Mouse (Mus musculus): ENCODE measurements at regions not wholly inside any gene's neighbourhood (a gene's known extent, or its start where the extent isn't known, plus 50 kb on each side); places are given as distances from the start of the nearest gene placed in this dataset.

DNA sequence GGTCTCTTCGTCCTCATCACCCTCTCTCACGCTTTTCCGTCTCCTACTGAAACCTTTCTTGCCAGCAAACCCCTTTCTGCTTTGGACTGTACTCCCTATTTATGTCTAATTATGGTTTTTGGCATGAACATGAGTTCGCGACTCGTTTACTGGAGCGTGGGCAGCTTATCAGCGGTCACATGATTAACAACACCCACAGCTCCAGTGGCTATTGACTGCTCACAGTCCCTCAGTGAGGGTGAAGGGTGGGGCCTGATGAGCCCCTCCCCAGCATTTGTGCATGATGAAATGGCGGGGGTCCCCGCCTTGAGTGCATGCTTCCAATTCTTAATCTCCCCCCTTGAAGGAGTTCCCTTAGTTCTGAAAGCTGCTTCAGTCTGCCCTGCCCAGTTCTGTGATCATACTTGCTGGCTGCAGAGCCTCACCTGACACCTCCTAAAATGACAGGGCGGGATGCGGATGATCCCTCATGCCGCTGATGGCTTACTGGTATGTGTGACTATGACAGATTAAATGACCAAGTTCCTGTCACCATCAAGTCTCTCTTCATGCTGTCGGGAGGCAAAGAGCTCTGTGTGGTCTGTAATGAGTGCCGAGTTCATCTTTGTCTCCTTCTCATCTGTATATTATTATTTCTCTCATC is 125.7 kb upstream of the Tut7 start:
- Histone ChIP-seq H3K9ac (no peak overlapping the region), H3K4me2 (no peak overlapping the region), H3K4me1 (peaks cover 28% of the 10 kb centered on the region), H3K36me3 (no peaks in the 10 kb centered on the region), H3K27me3 (no peaks in the 10 kb centered on the region; the same call in 1 of the 2 replicates), H3K27ac (no peak overlapping the region), H3K4me3 (no peak overlapping the region), H3K9me3 (no peaks in the 10 kb centered on the region)
- no peak for ATAC-seq (ENCODE audit: insufficient number of reproducible peaks, insufficient read depth, low FRiP score, low TSS enrichment, low read depth)
- WGBS = 74% methylated on average over 15 of the region's 15 CpGs

DNA sequence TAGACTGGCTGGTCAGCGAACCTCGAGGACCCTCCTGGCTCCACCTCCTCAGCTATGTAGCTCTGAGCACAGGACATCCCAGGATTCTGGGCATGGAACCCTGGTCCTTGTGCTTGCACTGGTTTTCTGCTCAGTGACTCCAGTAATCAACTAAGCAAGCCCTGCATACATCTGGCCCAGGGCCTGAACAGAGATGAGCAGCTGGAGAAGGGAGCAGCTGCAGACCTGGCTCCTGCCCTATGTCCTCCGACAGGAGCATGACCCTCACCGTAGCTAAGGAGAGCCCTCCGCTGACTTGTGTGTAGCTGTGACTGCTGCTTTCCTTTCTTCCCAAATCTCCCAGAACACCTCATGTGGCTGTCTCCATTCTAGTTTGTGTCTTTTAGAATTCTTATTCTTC is 124.5 kb upstream of the Tut7 start:
- Histone ChIP-seq H3K27me3 (peaks cover 5% of the 10 kb centered on the region; the same call in 1 of the 2 replicates), H3K4me3 (no peak overlapping the region), H3K9me3 (no peaks in the 10 kb centered on the region), H3K27ac (no peak overlapping the region), H3K9ac (no peak overlapping the region), H3K4me2 (no peak overlapping the region), H3K36me3 (no peaks in the 10 kb centered on the region), H3K4me1 (peaks cover 19% of the 10 kb centered on the region)
- 66% methylated on average over 5 of the region's 5 CpGs for whole genome bisulfite sequencing
- ATAC-seq (ENCODE audit: insufficient number of reproducible peaks, insufficient read depth, low FRiP score, low TSS enrichment, low read depth) = no peak

DNA sequence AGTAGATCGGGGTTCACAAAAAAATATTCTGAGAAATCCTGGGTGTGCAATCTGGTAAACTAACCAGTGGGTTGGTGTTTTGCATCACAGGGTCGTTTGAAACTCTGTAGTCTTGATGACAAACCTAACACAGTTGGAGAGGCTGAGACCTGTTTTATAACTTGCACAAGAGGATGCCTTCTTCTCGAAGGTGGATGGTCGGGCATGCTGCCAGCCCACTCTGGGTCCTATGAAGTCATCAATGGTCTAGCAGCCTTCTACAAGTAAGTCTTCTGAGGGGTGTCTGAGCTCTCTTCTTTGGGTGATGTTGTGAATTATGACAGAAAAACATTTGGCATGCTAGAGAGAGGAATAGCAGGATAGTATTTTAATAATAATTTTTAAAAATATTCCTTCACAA is 123.6 kb upstream of the Tut7 start:
- Histone ChIP-seq H3K4me1 (peaks cover 19% of the 10 kb centered on the region), H3K27ac (no peak overlapping the region), H3K27me3 (0 out of 2 replicates have a peak, but pooled peaks cover 5% of the 10 kb centered on the region), H3K9ac (no peak overlapping the region), H3K36me3 (no peaks in the 10 kb centered on the region), H3K9me3 (no peaks in the 10 kb centered on the region), H3K4me3 (no peak overlapping the region), H3K4me2 (no peak overlapping the region)
- WGBS = 64% methylated on average over 4 of the region's 4 CpGs
- no peak for ATAC-seq (ENCODE audit: insufficient number of reproducible peaks, insufficient read depth, low FRiP score, low TSS enrichment, low read depth)

DNA sequence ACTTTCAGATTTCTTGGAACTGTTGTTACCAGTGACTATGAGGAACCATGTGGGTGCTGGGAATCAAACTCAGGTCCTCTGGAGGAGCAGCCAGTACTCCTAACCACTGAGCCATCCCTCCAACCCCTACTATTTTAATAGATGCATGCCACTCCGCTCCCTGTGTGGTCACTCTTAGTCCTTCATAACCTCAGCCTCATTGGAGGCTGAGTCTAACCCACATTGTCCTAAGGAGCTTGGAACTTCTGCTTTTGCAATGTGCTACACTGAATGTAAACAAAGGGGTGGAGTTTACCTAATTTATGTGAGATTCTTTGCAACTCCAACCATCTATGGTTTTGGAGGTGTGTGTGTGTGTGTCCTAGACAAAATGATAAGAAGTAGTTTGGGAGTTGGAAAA is 122.7 kb upstream of the Tut7 start:
- 100% methylated on average over 1 of the region's 1 CpGs for WGBS
- 0 out of 2 replicates have a peak, but pooled peaks cover 5% of the 10 kb centered on the region for H3K27me3 ChIP-seq
- no peak overlapping the region for H3K4me2 ChIP-seq
- H3K4me1 ChIP-seq = peaks cover 28% of the 10 kb centered on the region
- no peaks in the 10 kb centered on the region for H3K36me3 ChIP-seq
- H3K4me3 ChIP-seq = no peak overlapping the region
- H3K27ac ChIP-seq = no peak overlapping the region
- no peaks in the 10 kb centered on the region for H3K9me3 ChIP-seq
- no peak for ATAC-seq (ENCODE audit: insufficient number of reproducible peaks, insufficient read depth, low FRiP score, low TSS enrichment, low read depth)
- no peak overlapping the region for H3K9ac ChIP-seq

DNA sequence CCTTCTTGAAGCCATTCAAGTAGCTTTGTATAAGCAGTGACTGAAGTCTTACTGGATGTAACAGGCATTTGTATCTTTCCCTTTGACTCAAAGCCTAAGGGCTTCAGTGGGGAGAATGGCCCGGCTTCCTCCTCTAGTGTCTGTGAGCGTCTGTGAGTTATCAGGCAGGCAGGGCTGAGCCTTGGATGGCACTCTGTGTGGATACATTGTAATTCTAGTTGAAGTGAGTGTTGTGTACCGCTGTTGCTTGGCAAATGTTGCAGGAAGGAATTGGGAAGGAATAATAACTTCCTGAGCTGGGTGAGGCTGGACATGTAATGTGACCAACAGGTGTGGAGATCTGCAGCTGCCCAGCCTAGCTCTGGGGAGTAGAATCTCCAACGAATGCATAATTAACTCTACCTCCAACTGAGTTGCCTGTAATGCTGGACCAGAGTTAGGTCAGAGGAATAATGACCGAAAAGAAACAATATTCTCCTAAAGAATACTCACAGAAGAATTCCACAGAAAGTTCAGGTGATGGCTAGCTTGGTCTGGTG is 120.7 kb upstream of the Tut7 start:
- WGBS = 47% methylated on average over 5 of the region's 5 CpGs
- 0 out of 2 replicates have a peak, but pooled peaks cover 5% of the 10 kb centered on the region for H3K27me3 ChIP-seq

DNA sequence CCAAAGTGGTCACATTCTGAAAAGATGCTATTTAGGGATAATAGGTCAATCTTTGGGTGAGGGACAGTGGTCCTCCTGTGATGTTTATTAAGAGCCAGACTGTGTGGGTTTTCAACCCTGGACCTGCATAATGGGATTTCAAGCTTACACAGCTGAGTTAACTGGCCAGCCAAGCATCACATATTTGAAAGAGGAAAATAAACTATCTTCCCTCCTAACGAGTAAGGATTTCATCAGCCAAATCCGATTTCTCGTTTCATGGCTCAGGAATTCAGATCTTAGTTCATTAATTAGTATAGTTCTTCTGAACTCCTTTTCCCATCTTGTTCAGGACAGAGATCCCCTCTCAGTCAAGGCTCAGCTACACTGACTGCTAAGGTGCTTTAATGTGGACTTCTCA is 120.1 kb upstream of the Tut7 start:
- no peak overlapping the region for H3K27ac ChIP-seq
- H3K27me3 ChIP-seq = 0 out of 2 replicates have a peak, but pooled peaks cover 5% of the 10 kb centered on the region
- H3K36me3 ChIP-seq = no peaks in the 10 kb centered on the region
- no peak overlapping the region for H3K4me3 ChIP-seq
- H3K4me1 ChIP-seq = peaks cover 14% of the 10 kb centered on the region
- no peaks in the 10 kb centered on the region for H3K9me3 ChIP-seq
- ATAC-seq (ENCODE audit: insufficient number of reproducible peaks, insufficient read depth, low FRiP score, low TSS enrichment, low read depth) = no peak
- 80% methylated on average over 3 of the region's 3 CpGs for WGBS
- no peak overlapping the region for H3K9ac ChIP-seq
- H3K4me2 ChIP-seq = no peak overlapping the region

More for the DNA sequence above, 120.7 kb upstream of the Tut7 start:
- ATAC-seq (ENCODE audit: insufficient number of reproducible peaks, insufficient read depth, low FRiP score, low TSS enrichment, low read depth) = no peak
- Histone ChIP-seq H3K9me3 (no peaks in the 10 kb centered on the region), H3K36me3 (no peaks in the 10 kb centered on the region), H3K4me2 (no peak overlapping the region), H3K27ac (no peak overlapping the region), H3K9ac (no peak overlapping the region), H3K4me1 (peaks cover 18% of the 10 kb centered on the region), H3K4me3 (no peak overlapping the region)

DNA sequence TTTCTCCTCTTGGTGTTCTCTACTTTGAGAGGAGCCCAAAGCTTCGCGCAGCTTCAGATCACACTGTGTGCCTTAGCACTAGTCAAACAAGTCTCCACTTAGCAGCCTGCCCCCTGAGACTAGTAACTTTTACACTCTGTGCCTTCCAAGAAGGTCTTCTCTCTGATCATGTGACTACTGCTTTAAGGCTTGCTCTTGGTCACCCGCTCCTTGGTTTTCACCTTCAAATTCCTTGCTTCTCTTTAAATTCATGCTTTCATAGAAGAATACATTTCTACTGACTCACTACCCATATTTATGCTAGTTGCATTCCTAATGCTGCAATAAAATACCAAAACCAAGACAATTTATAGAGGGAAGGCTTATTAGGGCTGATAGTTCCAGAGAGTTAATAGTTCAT is 118.6 kb upstream of the Tut7 start:
- H3K27ac ChIP-seq = no peak overlapping the region
- no peak overlapping the region for H3K4me2 ChIP-seq
- H3K36me3 ChIP-seq = no peaks in the 10 kb centered on the region
- H3K9me3 ChIP-seq = no peaks in the 10 kb centered on the region
- 0 out of 2 replicates have a peak, but pooled peaks cover 5% of the 10 kb centered on the region for H3K27me3 ChIP-seq
- WGBS = 70% methylated on average over 3 of the region's 3 CpGs
- ATAC-seq (ENCODE audit: insufficient number of reproducible peaks, insufficient read depth, low FRiP score, low TSS enrichment, low read depth) = no peak
- H3K4me1 ChIP-seq = peaks cover 14% of the 10 kb centered on the region
- no peak overlapping the region for H3K4me3 ChIP-seq
- H3K9ac ChIP-seq = 0 out of 2 replicates have a peak overlapping the region, but pooled peaks have one; percentile 11

DNA sequence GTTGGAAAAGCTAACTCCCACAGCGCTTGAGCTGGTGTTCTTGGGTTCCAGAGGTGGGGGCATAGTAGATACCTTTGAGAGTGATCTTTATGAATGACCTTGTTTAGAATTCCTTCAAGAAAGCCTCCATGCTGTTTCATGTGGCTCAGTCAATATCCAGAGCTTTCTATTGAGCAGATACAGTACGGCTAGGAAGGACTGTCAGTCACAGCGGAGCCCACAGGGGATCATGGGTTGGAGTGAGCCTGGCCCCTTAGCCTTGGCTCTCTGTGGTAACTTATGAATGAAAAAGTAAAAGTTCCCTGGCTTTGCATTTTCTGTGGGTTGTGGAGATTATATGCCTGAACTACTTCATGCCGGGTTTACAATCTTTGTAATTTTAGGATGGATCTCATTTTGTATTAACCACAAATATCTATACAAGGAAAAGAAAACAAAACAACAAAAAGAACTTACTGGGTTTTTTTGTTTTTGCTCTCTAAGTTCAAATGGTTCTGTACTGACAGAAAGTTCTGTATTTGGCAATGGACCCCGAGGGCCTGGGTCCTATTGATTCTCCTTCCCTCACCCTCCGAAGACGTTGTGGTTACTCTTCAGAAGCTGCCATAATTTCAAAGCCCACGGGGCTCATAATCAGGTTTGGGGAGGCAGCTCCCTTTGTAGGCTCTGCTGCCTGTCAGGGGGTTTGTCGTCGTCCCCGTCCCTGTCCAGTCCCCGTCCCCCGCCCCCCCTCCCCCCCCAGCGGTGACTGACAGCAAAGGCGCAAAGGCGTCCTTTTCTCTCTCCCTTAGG is 117.7 kb upstream of the Tut7 start:
- peak overlapping the region; percentile 10 for H3K4me3 ChIP-seq
- no peaks in the 10 kb centered on the region for H3K36me3 ChIP-seq
- no peak for ATAC-seq (ENCODE audit: insufficient number of reproducible peaks, insufficient read depth, low FRiP score, low TSS enrichment, low read depth)
- no peaks in the 10 kb centered on the region for H3K9me3 ChIP-seq
- H3K4me2 ChIP-seq = peak overlapping the region; percentile 50
- no peak overlapping the region for H3K27ac ChIP-seq
- H3K9ac ChIP-seq = 0 out of 2 replicates have a peak overlapping the region, but pooled peaks have one; percentile 11
- 18% methylated on average over 16 of the region's 16 CpGs for WGBS
- H3K27me3 ChIP-seq = 0 out of 2 replicates have a peak, but pooled peaks cover 5% of the 10 kb centered on the region
- peaks cover 14% of the 10 kb centered on the region for H3K4me1 ChIP-seq

DNA sequence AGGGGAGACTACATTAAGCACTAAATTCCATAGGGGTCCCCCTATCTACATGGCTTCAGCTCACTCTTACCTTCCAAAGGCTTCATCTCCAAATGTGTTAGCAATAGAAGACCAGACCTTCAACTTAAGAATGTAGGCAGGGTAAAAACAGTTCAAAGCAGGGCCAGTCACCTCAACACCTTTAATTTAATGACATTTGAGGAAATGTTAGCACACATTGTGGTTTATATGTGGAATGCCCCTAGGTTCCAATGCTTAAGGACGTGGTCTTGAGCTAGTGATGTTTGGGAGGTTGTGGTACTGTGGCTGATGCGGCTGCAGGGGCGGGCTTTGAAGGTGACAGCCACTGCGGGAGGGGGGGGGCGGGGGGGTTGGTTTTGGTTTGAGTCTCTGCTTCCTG is 116.9 kb upstream of the Tut7 start:
- Histone ChIP-seq H3K4me2 (no peak overlapping the region), H3K4me1 (peaks cover 14% of the 10 kb centered on the region), H3K27ac (no peak overlapping the region), H3K4me3 (no peak overlapping the region), H3K9ac (no peak overlapping the region), H3K9me3 (no peaks in the 10 kb centered on the region), H3K27me3 (0 out of 2 replicates have a peak, but pooled peaks cover 5% of the 10 kb centered on the region), H3K36me3 (no peaks in the 10 kb centered on the region)
- 58% methylated on average over 5 of the region's 5 CpGs for WGBS
- no peak for ATAC-seq (ENCODE audit: insufficient number of reproducible peaks, insufficient read depth, low FRiP score, low TSS enrichment, low read depth)

DNA sequence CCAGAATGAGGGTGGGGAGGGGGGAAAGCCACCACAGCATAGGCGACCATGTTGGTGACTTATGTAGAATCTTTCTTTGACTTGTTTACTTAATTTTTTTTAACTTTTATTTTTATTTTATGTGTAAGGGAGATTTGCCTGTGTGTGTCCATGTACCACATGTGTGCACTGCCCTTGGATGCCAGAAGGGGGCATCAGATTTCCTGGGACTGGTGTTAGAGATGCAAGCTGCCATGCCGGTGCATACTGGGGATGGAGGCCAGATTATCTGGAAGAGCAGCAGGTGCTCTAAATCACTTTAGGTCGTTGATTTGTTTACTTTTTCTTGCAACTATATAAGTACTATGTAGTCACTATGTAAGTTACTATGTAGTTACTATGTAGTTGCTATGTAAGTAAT is 114.2 kb upstream of the Tut7 start:
- H3K4me1 ChIP-seq = peaks cover 21% of the 10 kb centered on the region
- H3K9ac ChIP-seq = no peak overlapping the region
- no peak overlapping the region for H3K27ac ChIP-seq
- no peak for ATAC-seq (ENCODE audit: insufficient number of reproducible peaks, insufficient read depth, low FRiP score, low TSS enrichment, low read depth)
- H3K36me3 ChIP-seq = no peaks in the 10 kb centered on the region
- H3K9me3 ChIP-seq = no peaks in the 10 kb centered on the region
- no peak overlapping the region for H3K4me3 ChIP-seq
- 56% methylated on average over 3 of the region's 3 CpGs for WGBS
- H3K4me2 ChIP-seq = no peak overlapping the region
- no peaks in the 10 kb centered on the region for H3K27me3 ChIP-seq

DNA sequence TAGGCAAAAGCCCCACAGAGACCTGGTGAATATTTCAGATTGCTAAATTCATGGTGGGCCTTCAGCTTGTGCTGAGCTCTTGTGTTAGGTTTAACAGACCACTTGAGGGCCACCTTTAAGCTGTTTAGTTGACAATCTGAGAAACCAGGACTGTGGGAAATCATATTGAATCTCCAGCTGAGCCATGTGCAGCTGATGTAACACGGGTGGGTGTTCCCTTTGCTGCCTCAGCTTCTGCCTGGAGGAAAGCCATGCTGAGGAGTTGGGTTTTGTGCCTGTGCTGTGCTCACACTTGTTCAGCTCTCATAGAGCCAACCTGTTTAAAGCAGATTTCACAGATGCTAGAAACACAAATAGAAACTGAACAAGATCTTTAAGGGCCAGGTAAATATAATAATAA is 111.6 kb upstream of the Tut7 start:
- Histone ChIP-seq H3K4me1 (0 out of 2 replicates have a peak, but pooled peaks cover 7% of the 10 kb centered on the region), H3K4me2 (no peak overlapping the region), H3K9me3 (no peaks in the 10 kb centered on the region), H3K9ac (no peak overlapping the region), H3K36me3 (no peaks in the 10 kb centered on the region), H3K27me3 (no peaks in the 10 kb centered on the region), H3K27ac (no peak overlapping the region), H3K4me3 (no peak overlapping the region)
- ATAC-seq (ENCODE audit: insufficient number of reproducible peaks, insufficient read depth, low FRiP score, low TSS enrichment, low read depth) = no peak
- WGBS = 32% methylated on average over 1 of the region's 1 CpGs
